Mouse (Mus musculus): ENCODE measurements around the gene Fbll1. TPM values are rescaled to one million over a fixed set of nuclear protein-coding genes. Genes with fewer than 3 reads are reported as not detected.
"Not testable (repeated sequence)": the region's sequence is repeated elsewhere in the genome, so short reads cannot be mapped to it uniquely, and the experiment has no call there.

Gene Fbll1
- not detected in 2 replicates for polyA plus RNA-seq (2012)

DNA sequence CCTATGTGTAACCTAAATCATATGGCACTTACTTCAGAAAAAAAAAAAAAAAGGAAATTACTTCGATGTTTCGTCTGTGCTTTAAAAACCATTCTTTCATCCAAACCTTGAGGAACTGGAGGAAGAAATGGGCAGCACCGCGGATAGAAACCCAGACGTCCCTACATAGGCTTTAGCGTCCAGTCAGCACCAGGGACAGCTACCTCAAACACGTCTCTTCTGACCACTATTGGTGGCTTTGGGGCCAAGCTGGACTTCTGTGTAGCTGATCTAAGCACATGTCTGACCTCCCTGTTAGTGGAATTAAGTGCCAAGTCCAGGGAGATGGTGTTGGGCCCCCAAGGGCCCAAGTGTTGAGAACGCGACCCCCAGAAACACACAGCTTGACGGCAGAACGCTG, at the start of gene Fbll1:
Gene Fbll1 (minus strand): TSS at position 11 of the 400 bp plus-strand sequence.
- Histone ChIP-seq H3K4me3 (replicated peaks) (no peak within 1 kb of the TSS), H3K9me3 (ENCODE audit: control insufficient read depth, low read length) (peaks cover 9% of the 10 kb centered on the region), H3K27me3 (ENCODE audit: control insufficient read depth) (peaks cover 59% of the 10 kb centered on the region), H3K4me1 (ENCODE audit: control insufficient read depth) (no peaks in the 10 kb centered on the region; the same call in 1 of the 2 replicates), H3K36me3 (ENCODE audit: control insufficient read depth) (no peaks in the 10 kb centered on the region)
- TF ChIP-seq TAL1 (IDR thresholded peaks at IDR 0.05; ENCODE audit: low read length): no peak
- TF ChIP-seq GATA1 (IDR thresholded peaks at IDR 0.05; ENCODE audit: low read length): no peak

DNA sequence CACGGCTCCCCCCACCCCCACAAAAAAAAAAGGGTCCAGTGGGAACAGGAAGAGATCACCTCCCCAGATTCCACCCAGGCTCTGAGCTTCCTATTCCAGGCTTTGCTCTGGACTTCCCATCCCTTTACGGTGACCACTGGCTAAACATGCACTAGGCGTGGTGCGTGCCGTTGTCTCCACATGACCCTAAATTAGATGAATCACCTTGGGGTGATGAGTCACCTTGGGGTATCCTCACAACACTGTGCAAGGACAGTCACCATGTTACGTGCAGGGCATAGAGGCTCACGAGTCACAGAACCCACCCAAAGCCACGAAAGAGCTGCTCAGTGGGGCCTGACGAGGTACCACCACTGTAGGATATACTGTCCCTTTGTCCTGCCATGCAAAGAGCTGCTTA, 45.6 kb upstream of the Fbll1 start:
- Histone ChIP-seq H3K27me3 (ENCODE audit: control insufficient read depth) (no peaks in the 10 kb centered on the region), H3K36me3 (ENCODE audit: control insufficient read depth) (peaks cover 5% of the 10 kb centered on the region; the same call in 1 of the 2 replicates), H3K4me3 (replicated peaks) (no peak overlapping the region), H3K4me1 (ENCODE audit: control insufficient read depth) (peaks cover 14% of the 10 kb centered on the region), H3K9me3 (ENCODE audit: control insufficient read depth, low read length) (no peaks in the 10 kb centered on the region)
- no peak for TF ChIP-seq TAL1 (IDR thresholded peaks at IDR 0.05; ENCODE audit: low read length)
- no peak for TF ChIP-seq GATA1 (IDR thresholded peaks at IDR 0.05; ENCODE audit: low read length)

DNA sequence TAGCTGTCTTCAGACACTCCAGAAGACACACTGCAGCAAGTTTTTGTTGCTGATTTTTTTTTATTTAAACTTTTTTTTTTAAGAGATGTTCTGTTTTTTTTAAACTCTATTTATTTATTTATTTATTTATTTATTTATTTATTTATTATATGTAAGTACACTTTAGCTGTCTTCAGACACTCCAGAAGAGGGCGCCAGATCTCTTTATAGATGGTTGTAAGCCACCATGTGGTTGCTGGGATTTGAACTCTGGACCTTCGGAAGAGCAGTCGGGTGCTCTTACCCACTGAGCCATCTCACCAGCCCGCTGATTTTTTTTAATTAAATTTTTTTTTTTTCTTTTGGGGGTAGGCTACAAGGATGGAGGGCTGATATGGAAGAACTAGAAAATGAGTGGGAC, 43.9 kb upstream of the Fbll1 start:
- H3K36me3 ChIP-seq (ENCODE audit: control insufficient read depth); H3K4me3 ChIP-seq (replicated peaks); H3K27me3 ChIP-seq (ENCODE audit: control insufficient read depth); H3K9me3 ChIP-seq (ENCODE audit: control insufficient read depth, low read length): not testable (repeated sequence)
- peaks cover 29% of the 10 kb centered on the region for H3K4me1 ChIP-seq (ENCODE audit: control insufficient read depth)

DNA sequence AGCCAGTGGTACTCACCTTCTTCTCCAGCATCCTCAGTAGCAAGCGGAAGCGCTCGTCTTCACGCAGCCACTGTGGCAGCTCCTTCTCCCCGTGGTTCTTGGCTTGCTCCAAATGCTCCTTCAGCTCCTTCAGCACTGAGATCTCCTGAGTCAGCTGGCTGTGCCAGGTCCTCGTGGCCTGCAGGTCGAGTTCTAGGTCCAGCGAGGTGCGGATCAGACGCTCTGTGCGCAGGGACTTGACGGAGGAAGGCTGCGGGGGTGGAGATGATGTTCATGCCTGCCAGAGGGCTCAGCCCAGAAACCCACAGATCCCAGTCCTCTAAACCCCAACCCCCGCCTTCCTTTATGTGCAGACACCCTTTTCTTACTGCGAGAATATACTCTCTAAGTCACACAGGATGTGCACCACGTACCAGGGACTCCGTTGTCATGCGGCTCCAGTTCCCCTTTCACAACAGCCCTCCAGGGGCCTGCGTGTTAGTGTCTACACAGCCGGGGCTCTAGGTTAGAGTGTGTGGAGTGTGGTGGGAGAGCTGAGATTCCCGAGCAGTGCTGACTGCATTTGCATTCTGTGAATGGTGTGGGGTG, 43.1 kb upstream of the Fbll1 start:
- no peaks in the 10 kb centered on the region for H3K27me3 ChIP-seq (ENCODE audit: control insufficient read depth)
- peaks cover 30% of the 10 kb centered on the region for H3K4me1 ChIP-seq (ENCODE audit: control insufficient read depth)
- peaks cover 5% of the 10 kb centered on the region; the same call in 1 of the 2 replicates for H3K36me3 ChIP-seq (ENCODE audit: control insufficient read depth)
- TF ChIP-seq TAL1 (IDR thresholded peaks at IDR 0.05; ENCODE audit: low read length): no peak
- TF ChIP-seq GATA1 (IDR thresholded peaks at IDR 0.05; ENCODE audit: low read length): no peak
- no peaks in the 10 kb centered on the region for H3K9me3 ChIP-seq (ENCODE audit: control insufficient read depth, low read length)
- H3K4me3 ChIP-seq (replicated peaks): no peak overlapping the region

DNA sequence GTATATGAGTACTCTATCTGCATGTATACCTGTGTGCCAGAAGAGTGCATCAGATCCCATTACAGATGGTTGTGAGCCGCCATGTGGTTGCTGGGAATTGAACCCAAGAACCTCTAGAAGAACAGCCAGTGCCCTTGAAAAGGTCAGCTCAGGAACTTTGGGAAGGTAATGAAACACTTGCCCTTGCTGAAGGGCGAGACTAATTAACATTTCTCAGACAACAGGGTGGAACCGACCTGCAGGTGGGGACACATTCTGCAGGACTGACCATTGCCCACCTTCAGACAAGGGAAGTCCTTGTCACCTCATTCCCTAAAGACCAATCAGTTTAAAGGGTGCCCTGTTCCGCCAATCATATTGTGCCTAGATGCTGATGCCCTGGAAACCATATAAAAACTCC, 42.1 kb upstream of the Fbll1 start:
- H3K9me3 ChIP-seq (ENCODE audit: control insufficient read depth, low read length); H3K4me3 ChIP-seq (replicated peaks); H3K36me3 ChIP-seq (ENCODE audit: control insufficient read depth); H3K27me3 ChIP-seq (ENCODE audit: control insufficient read depth): not testable (repeated sequence)
- peaks cover 30% of the 10 kb centered on the region for H3K4me1 ChIP-seq (ENCODE audit: control insufficient read depth)

DNA sequence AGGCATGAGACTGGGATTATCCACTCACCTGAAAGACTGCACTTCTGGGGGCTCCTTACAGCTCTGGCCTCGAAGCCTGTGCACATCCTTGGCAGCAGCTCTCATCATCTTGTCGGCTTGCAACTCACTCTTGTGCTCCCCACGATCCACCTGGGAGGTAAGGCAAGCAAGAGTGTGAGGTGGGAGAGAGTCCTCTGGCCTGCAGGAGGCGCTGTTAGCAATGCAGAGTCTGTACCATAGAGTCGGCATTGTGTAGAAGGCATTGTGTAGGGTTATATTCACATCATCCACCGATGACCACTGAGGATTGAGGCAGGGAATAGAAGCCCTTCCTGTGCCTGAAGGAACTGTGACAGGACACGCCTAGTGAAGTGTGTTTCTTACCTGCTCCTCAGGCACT, 41.6 kb upstream of the Fbll1 start:
- H3K36me3 ChIP-seq (ENCODE audit: control insufficient read depth): peaks cover 5% of the 10 kb centered on the region; the same call in 1 of the 2 replicates
- H3K4me1 ChIP-seq (ENCODE audit: control insufficient read depth): peaks cover 30% of the 10 kb centered on the region
- H3K27me3 ChIP-seq (ENCODE audit: control insufficient read depth): no peaks in the 10 kb centered on the region
- no peak overlapping the region for H3K4me3 ChIP-seq (replicated peaks)
- H3K9me3 ChIP-seq (ENCODE audit: control insufficient read depth, low read length): no peaks in the 10 kb centered on the region
- no peak for TF ChIP-seq GATA1 (IDR thresholded peaks at IDR 0.05; ENCODE audit: low read length)
- no peak for TF ChIP-seq TAL1 (IDR thresholded peaks at IDR 0.05; ENCODE audit: low read length)

DNA sequence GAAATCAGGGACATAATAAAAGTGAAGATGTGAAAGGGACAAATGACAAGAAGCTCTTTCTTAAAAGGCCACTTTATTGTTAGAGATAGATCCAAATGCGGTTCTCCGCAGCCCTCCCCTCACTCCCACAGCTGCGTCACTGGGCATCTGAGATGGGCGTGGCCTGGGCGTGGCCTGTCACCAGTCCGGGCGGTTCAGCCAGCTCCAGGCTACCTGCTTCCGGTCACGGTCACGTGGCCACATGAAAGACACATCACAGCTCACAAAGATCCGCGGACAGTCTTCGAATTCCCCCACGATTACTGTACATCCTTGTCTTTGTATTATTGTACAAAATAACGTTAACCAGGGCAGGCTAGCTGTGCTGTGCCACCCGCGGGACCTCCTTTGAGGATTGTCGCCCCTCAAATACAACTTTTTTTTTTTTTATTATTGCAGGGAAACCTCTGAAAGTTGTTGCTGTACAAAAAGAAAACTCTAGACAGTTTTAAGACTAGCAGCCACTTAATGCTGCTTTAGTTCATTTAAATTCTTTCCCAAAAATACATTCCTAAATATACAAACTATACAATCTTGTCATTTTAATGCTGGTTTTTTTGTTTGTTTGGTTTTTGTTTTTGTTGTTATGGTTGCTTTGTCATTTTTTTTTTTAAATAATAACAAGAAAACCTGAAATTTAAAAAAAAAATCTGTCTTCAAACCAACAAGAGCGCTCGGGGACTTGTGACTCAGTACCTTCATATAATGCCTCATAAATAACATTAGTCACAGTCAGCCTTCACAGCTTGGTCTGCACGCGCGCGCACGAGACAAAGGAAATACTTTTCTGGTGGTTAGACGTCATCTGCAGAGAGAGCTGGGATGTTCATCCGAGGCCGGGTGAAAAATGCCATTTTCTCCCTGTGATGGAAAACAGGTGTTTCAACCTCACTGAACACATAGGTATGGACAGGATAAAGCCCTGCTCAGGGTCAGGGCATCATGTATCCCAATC, 40.0 kb upstream of the Fbll1 start:
- Histone ChIP-seq H3K27me3 (ENCODE audit: control insufficient read depth) (no peaks in the 10 kb centered on the region), H3K4me1 (ENCODE audit: control insufficient read depth) (peaks cover 39% of the 10 kb centered on the region), H3K9me3 (ENCODE audit: control insufficient read depth, low read length) (no peaks in the 10 kb centered on the region), H3K36me3 (ENCODE audit: control insufficient read depth) (peaks cover 5% of the 10 kb centered on the region; the same call in 1 of the 2 replicates), H3K4me3 (replicated peaks) (peak overlapping the region; percentile 59)
- TF ChIP-seq GATA1 (IDR thresholded peaks at IDR 0.05; ENCODE audit: low read length): no peak

DNA sequence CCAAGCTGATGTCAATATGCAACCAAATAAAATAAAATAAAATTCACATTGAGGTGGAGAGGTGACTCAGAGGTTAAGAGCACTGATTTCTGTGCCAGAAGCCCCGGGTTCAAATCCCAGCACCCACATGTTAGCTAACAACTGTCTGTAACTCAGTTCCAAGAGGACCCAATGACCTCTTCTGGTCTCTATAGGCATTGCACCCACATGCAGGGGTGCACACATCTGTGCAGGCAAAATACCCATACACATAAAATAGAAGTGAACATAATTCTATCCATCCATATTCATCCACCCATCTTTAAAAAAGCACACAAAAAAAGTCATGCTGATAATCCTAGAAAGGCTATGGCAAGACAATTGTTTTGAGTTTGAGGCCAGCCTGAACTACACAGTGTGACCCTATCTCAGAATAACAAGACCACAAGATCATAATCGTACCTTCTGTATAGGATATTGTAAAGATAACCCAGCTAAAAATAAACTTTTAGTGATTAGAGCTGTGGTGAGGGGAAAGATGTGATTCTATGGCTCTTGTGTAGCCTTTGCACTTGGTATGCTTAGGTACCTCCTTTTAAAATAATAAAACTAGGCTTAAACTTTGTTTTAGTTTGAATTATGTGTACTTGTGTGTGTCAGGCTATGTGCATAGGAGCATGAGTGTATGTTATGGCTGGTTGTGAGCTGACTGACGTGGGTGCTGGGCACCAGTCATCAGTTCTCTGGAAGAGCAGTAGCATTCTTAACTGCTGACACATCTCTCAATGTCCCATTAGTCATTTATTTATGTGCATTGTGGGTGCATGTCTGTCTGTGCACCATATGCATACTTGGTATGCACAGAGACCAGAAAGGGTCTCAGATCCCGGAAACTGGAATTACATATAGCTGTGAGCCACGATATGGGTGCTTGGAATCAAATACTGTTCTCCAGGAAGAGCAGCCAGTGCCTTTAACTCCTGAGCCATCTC, 38.8 kb upstream of the Fbll1 start:
- peaks cover 51% of the 10 kb centered on the region for H3K4me1 ChIP-seq (ENCODE audit: control insufficient read depth)
- H3K4me3 ChIP-seq (replicated peaks): peak overlapping the region; percentile 59
- H3K9me3 ChIP-seq (ENCODE audit: control insufficient read depth, low read length): no peaks in the 10 kb centered on the region
- TF ChIP-seq GATA1 (IDR thresholded peaks at IDR 0.05; ENCODE audit: low read length) (no peak), TAL1 (IDR thresholded peaks at IDR 0.05; ENCODE audit: low read length) (no peak)
- H3K27me3 ChIP-seq (ENCODE audit: control insufficient read depth): no peaks in the 10 kb centered on the region
- peaks cover 6% of the 10 kb centered on the region for H3K36me3 ChIP-seq (ENCODE audit: control insufficient read depth)

Data from erythroblast, embryonic 14.5 days (primary cell).